In genomic region chr3:116652033-116652446, GRCm38 (mm10) we compare ENCODE assay signal across 17 mouse cellular contexts. TPM values are rescaled to one million over a fixed set of nuclear protein-coding genes. Genes with fewer than 3 reads are reported as not detected.
DNase-seq lines count a peak whose midpoint lies in the region; ATAC-seq and TF ChIP-seq lines count a peak whose summit lies in the region.
"Had no signal": no experiment of that assay in that cellular context is flagged by ENCODE, and none has a peak within 500 bp of the region (broad histone marks: within the 10 kb centered on the region; RNA-seq: fewer than 3 reads in every experiment).

No protein-coding gene starts in this region.

- no peaks in the 10 kb centered on the region for H3K9me3 ChIP-seq in hindbrain, postnatal 0 days (ENCODE audit: low read length)
- H3K9me3 ChIP-seq in hindbrain, embryonic 12.5 days (replicated peaks): no peaks in the 10 kb centered on the region
- H3K9me3 ChIP-seq in E14TG2a.4 (ENCODE audit: low read length): no peaks in the 10 kb centered on the region
- H3K9me3 ChIP-seq: limb, embryonic 13.5 days; lung, embryonic 15.5 days had no signal

- ATAC-seq in hindbrain, postnatal 0 days: peak; percentile 51; the same call in 1 of the 2 replicates
- no peak for ATAC-seq in hindbrain, embryonic 12.5 days (ENCODE audit: low FRiP score)
- no peak for ATAC-seq in CD4-positive, CD25-positive, alpha-beta regulatory T cell, adult 4 months

- H3K9ac ChIP-seq in hindbrain, postnatal 0 days (replicated peaks; ENCODE audit: low read length): no peak overlapping the region
- no peak overlapping the region for H3K9ac ChIP-seq in hindbrain, embryonic 12.5 days
- H3K9ac ChIP-seq: limb, embryonic 13.5 days; lung, embryonic 15.5 days had no signal

- TF ChIP-seq CTCF in hindbrain, postnatal 0 days (IDR thresholded peaks at IDR 0.05; ENCODE audit: low read depth): no peak
- TF ChIP-seq CTCF in E14TG2a.4 (conservative IDR thresholded peaks at IDR 0.05; ENCODE audit: low read length): no peak

- no peak overlapping the region for H3K27ac ChIP-seq in hindbrain, postnatal 0 days
- H3K27ac ChIP-seq in hindbrain, embryonic 12.5 days: no peak overlapping the region
- H3K27ac ChIP-seq: limb, embryonic 13.5 days; lung, embryonic 15.5 days had no signal

- no peak overlapping the region for H3K4me3 ChIP-seq in hindbrain, postnatal 0 days (ENCODE audit: low read length)
- no peak overlapping the region for H3K4me3 ChIP-seq in hindbrain, embryonic 12.5 days
- H3K4me3 ChIP-seq in E14TG2a.4 (replicated peaks; ENCODE audit: low read length): 0 out of 2 replicates have a peak overlapping the region, but pooled peaks have one; percentile 3
- H3K4me3 ChIP-seq: limb, embryonic 13.5 days; lung, embryonic 15.5 days had no signal

- no peaks in the 10 kb centered on the region for H3K27me3 ChIP-seq in hindbrain, postnatal 0 days (ENCODE audit: insufficient read depth, low read length)
- H3K27me3 ChIP-seq in hindbrain, embryonic 12.5 days: no peaks in the 10 kb centered on the region
- no peaks in the 10 kb centered on the region for H3K27me3 ChIP-seq in E14TG2a.4 (ENCODE audit: insufficient read depth, low read length)
- H3K27me3 ChIP-seq: limb, embryonic 13.5 days; lung, embryonic 15.5 days had no signal

- no peak overlapping the region for H3K4me2 ChIP-seq in hindbrain, postnatal 0 days (ENCODE audit: low read depth, low read length)
- no peak overlapping the region for H3K4me2 ChIP-seq in hindbrain, embryonic 12.5 days (replicated peaks)
- H3K4me2 ChIP-seq: limb, embryonic 13.5 days; lung, embryonic 15.5 days had no signal

- H3K36me3 ChIP-seq in hindbrain, postnatal 0 days (ENCODE audit: insufficient read depth, low read length): no peaks in the 10 kb centered on the region
- H3K36me3 ChIP-seq in hindbrain, embryonic 12.5 days: 0 out of 2 replicates have a peak, but pooled peaks cover 5% of the 10 kb centered on the region
- peaks cover 54% of the 10 kb centered on the region for H3K36me3 ChIP-seq in E14TG2a.4 (ENCODE audit: insufficient read depth, low read length)

- peak; percentile 21 for DNase-seq in hindbrain, postnatal 0 days (ENCODE audit: low spot score)
- peak; percentile 48 for DNase-seq in 3134 (ENCODE audit: extremely low read depth, insufficient read length, low spot score)
- peak; percentile 21 for DNase-seq in fibroblast of lung, adult 2 months (ENCODE audit: low read depth)
- no peak for DNase-seq in adrenal gland, adult 18-20 months (ENCODE audit: low spot score in 2 of 2)
- no peak for DNase-seq in adrenal gland, postnatal 14 days
- DNase-seq: adrenal gland, adult 8-10 months; gastrocnemius, postnatal 36 days; heart, postnatal 36 days; kidney, adult 2 months had no signal

- H3K4me1 ChIP-seq in hindbrain, postnatal 0 days (ENCODE audit: insufficient read depth, low read length): no peaks in the 10 kb centered on the region; the same call in 1 of the 2 replicates
- H3K4me1 ChIP-seq in hindbrain, embryonic 12.5 days: 0 out of 2 replicates have a peak, but pooled peaks cover 9% of the 10 kb centered on the region
- H3K4me1 ChIP-seq in E14TG2a.4 (replicated peaks; ENCODE audit: low read depth, low read length): peaks cover 77% of the 10 kb centered on the region

- 28% methylated on average over 3 of the region's 3 CpGs for WGBS in hindbrain, postnatal 0 days
- 76% methylated on average over 3 of the region's 3 CpGs for WGBS in hindbrain, embryonic 12.5 days

RNA-seq across cellular contexts. Expression of gene Mfsd14a, which starts 10.4 kb away (rescaled TPM):
- total RNA-seq in hindbrain, postnatal 0 days (2014; rRNA removed): 40.4 and 49.3 TPM in 2 replicates
- 53.4 and 55.6 TPM in 2 replicates for polyA plus RNA-seq in hindbrain, postnatal 0 days (2015; fragmentation: Nextera tagmentation; extraction: Ambion mirVana)
- 72.8 and 77.1 TPM in 2 replicates for polyA plus RNA-seq in hindbrain, embryonic 12.5 days (2016; fragmentation: Nextera tagmentation; extraction: Ambion mirVana)
- 10 to 100 TPM; 84.4 to 86.1 TPM for polyA plus RNA-seq in CD4-positive, CD25-positive, alpha-beta regulatory T cell, adult 4 months (2017; shearing (Covaris generic))
- total RNA-seq in adrenal gland, adult 18-20 months (2021): 10 to 100 TPM; 51.6 to 64.6 TPM
- total RNA-seq in adrenal gland, postnatal 14 days (2021): 46.8 and 53.1 TPM in 2 replicates

RNA-seq across cellular contexts. Expression of gene Gm43191, which starts 29.0 kb away (rescaled TPM):
- not detected in 2 replicates for total RNA-seq in hindbrain, postnatal 0 days (2014; rRNA removed)
- not detected in 2 replicates for polyA plus RNA-seq in hindbrain, postnatal 0 days (2015; fragmentation: Nextera tagmentation; extraction: Ambion mirVana)
- polyA plus RNA-seq in hindbrain, embryonic 12.5 days (2016; fragmentation: Nextera tagmentation; extraction: Ambion mirVana): not detected in 2 replicates
- polyA plus RNA-seq in CD4-positive, CD25-positive, alpha-beta regulatory T cell, adult 4 months (2017; shearing (Covaris generic)): not detected
- total RNA-seq in adrenal gland, adult 18-20 months (2021): not detected
- total RNA-seq in adrenal gland, postnatal 14 days (2021): not detected in 2 replicates
- total RNA-seq: adrenal gland, adult 8-10 months; common myeloid progenitor, adult 5-6 weeks; gastrocnemius, postnatal 36 days; heart, postnatal 36 days; monocyte, adult 5-6 weeks had no signal
- polyA plus RNA-seq: kidney, adult 2 months; limb, embryonic 13.5 days; lung, embryonic 15.5 days; testis, adult 2 months had no signal

RNA-seq across cellular contexts. Expression of gene Trmt13, which starts 37.7 kb away (rescaled TPM):
- 5.1 and 7.2 TPM in 2 replicates for total RNA-seq in hindbrain, postnatal 0 days (2014; rRNA removed)
- 19.6 and 19.9 TPM in 2 replicates for polyA plus RNA-seq in hindbrain, postnatal 0 days (2015; fragmentation: Nextera tagmentation; extraction: Ambion mirVana)
- polyA plus RNA-seq in hindbrain, embryonic 12.5 days (2016; fragmentation: Nextera tagmentation; extraction: Ambion mirVana): 29.5 and 34.5 TPM in 2 replicates
- polyA plus RNA-seq in CD4-positive, CD25-positive, alpha-beta regulatory T cell, adult 4 months (2017; shearing (Covaris generic)): 10 to 100 TPM; 38.2 to 39.0 TPM
- 10 to 100 TPM; 10.2 to 12.7 TPM for total RNA-seq in adrenal gland, adult 18-20 months (2021)
- total RNA-seq in adrenal gland, postnatal 14 days (2021): 13.2 and 16.6 TPM in 2 replicates

RNA-seq across cellular contexts. Expression of gene Sass6, which starts 57.3 kb away (rescaled TPM):
- 7.0 and 7.7 TPM in 2 replicates for total RNA-seq in hindbrain, postnatal 0 days (2014; rRNA removed)
- polyA plus RNA-seq in hindbrain, postnatal 0 days (2015; fragmentation: Nextera tagmentation; extraction: Ambion mirVana): 9.6 and 10.0 TPM in 2 replicates
- polyA plus RNA-seq in hindbrain, embryonic 12.5 days (2016; fragmentation: Nextera tagmentation; extraction: Ambion mirVana): 29.5 and 34.0 TPM in 2 replicates
- 10 to 100 TPM; 11.5 to 15.3 TPM for polyA plus RNA-seq in CD4-positive, CD25-positive, alpha-beta regulatory T cell, adult 4 months (2017; shearing (Covaris generic))
- 1 to 10 TPM; 1.4 to 1.9 TPM for total RNA-seq in adrenal gland, adult 18-20 months (2021)
- 5.6 and 6.5 TPM in 2 replicates for total RNA-seq in adrenal gland, postnatal 14 days (2021)

Comparison
In these comparisons a context has a peak if more than half of its experiments do, and no peak if none do; other contexts are left out.
1. DNase-seq: peak in hindbrain, postnatal 0 days (single experiment), 3134 (single experiment) and fibroblast of lung, adult 2 months (single experiment); none in adrenal gland, adult 18-20 months (0 of 2) and adrenal gland, postnatal 14 days (single experiment).